Mouse (Mus musculus): ENCODE measurements at regions not wholly inside any gene's neighbourhood (a gene's known extent, or its start where the extent isn't known, plus 50 kb on each side); places are given as distances from the start of the nearest gene placed in this dataset.

DNA sequence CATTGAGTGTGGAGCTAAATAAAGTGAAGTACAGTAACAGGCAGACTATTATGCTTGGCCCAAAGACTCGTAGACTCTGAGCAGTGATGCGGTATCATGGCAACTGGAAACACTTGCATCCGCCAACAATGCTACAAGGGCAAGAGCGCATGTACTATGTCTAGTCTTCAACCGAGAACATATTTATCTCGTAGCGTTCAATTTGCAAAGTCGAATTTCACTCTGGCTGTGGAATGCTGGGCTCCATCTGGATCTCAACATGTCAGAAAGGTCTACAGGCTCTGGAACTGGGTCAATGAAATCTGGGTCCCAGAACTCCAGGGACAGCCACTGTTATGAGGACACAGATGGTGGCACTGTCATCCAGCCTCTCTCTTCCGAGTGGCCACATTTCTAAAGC is 359.7 kb downstream of the Plk2 start:
- ATAC-seq (ENCODE audit: insufficient number of reproducible peaks, low FRiP score, low TSS enrichment), result peak; percentile 69; the same call in 1 of the 2 replicates

DNA sequence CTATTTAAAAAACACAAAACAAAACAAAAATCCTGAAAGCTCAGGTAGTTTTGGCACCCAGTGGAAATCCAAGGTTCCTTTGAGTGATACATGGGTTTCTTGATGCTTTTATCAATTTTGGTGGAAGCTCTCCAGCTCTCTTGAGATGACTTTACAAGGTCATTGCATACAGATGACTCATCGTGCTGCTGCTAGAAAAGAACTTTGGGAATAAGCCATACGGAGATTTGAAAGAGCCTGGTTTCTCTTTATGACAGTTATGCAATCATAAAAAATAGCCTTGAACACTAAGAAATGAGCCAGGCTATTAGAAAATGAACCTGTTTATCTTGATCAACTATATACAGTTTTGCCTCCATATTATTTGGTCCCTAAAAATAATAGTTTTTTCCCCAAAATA is 362.0 kb downstream of the Plk2 start:
- no peak for ATAC-seq (ENCODE audit: insufficient number of reproducible peaks, low FRiP score, low TSS enrichment)

DNA sequence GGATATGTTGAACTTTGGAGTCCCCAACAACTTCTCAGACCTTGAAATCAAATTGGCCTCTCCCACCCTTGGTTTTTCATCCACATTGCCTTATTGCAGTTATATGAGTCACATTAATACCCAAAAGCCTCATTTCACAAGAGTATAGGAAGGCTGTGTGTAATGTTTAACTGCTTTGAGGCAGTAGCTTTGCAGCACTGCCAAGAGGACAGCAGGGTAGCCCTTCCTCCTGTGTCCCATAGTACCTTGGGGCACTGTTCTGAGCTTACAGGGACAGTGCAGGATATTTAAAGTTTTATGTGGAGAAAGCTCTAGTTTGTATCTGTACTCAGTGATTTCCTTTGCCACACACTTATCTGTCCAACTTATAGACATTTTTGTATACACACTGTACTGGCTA is 374.4 kb downstream of the Plk2 start:
- ATAC-seq (ENCODE audit: insufficient number of reproducible peaks, low FRiP score, low TSS enrichment), result no peak

GRCm38 (mm10) chr13:110775251-110775650 is 380.4 kb downstream of the Plk2 start:
- ATAC-seq (ENCODE audit: insufficient number of reproducible peaks, low FRiP score, low TSS enrichment), result no peak

GRCm38 (mm10) chr13:110784162-110784785 is 389.4 kb downstream of the Plk2 start:
- ATAC-seq (ENCODE audit: insufficient number of reproducible peaks, low FRiP score, low TSS enrichment), result no peak

GRCm38 (mm10) chr13:110784822-110785221 is 390.0 kb downstream of the Plk2 start:
- ATAC-seq (ENCODE audit: insufficient number of reproducible peaks, low FRiP score, low TSS enrichment), result no peak

GRCm38 (mm10) chr13:110798313-110798712 is 403.5 kb downstream of the Plk2 start:
- no peak for ATAC-seq (ENCODE audit: insufficient number of reproducible peaks, low FRiP score, low TSS enrichment)

- no peak for ATAC-seq (ENCODE audit: insufficient number of reproducible peaks, low FRiP score, low TSS enrichment)
These were observed 408.0 kb downstream of the Plk2 start for GRCm38 (mm10) chr13:110802841-110803240.

- no peak for ATAC-seq (ENCODE audit: insufficient number of reproducible peaks, low FRiP score, low TSS enrichment)
These were observed 417.6 kb downstream of the Plk2 start for GRCm38 (mm10) chr13:110812401-110812800.

- ATAC-seq (ENCODE audit: insufficient number of reproducible peaks, low FRiP score, low TSS enrichment), result peak; percentile 67
These were observed 419.2 kb downstream of the Plk2 start for GRCm38 (mm10) chr13:110814066-110814465.

GRCm38 (mm10) chr13:110819301-110819862 is 424.5 kb downstream of the Plk2 start:
- no peak for ATAC-seq (ENCODE audit: insufficient number of reproducible peaks, low FRiP score, low TSS enrichment)

- no peak for ATAC-seq (ENCODE audit: insufficient number of reproducible peaks, low FRiP score, low TSS enrichment)
These were observed 429.9 kb upstream of the Actbl2 start for GRCm38 (mm10) chr13:110824878-110825277.

DNA sequence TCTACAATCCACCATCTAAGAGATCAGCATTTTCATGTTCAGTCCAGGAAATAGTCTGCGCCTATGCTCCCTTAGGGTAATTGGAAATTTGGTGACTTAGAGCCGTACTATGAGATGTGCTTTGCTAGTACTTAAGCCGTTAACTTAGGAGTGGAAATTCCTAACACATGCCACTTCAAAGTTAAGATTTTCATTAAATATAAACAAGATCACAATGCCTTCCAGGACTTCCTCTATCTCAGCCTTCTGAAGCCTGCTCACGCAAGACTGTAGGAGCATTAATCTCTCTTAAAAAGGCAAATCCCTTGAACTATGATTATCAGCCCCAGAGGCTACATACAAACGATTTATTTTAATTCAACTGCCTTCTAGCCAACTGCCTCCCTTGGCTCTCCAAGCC is 422.4 kb upstream of the Actbl2 start:
- no peak for ATAC-seq (ENCODE audit: insufficient number of reproducible peaks, low FRiP score, low TSS enrichment)

DNA sequence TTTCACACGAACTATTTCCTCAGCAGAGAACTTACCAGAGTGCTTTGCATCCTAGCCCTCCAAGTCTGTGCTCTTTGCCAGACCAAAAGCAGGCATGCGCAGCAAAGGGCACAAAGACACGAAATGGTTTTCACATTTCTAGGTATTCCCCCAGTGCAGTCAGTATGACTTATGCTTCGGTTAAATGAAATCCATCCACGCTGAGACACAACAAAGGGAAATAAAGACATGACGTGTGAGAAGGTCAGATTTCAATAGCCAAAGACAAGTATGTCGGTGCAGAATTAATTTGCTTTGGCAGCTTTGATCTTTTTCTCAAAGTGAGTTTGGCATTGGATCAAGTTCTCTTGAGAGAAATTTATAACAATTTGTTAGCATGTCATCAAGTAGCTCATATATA is 417.9 kb upstream of the Actbl2 start:
- ATAC-seq (ENCODE audit: insufficient number of reproducible peaks, low FRiP score, low TSS enrichment), result no peak

DNA sequence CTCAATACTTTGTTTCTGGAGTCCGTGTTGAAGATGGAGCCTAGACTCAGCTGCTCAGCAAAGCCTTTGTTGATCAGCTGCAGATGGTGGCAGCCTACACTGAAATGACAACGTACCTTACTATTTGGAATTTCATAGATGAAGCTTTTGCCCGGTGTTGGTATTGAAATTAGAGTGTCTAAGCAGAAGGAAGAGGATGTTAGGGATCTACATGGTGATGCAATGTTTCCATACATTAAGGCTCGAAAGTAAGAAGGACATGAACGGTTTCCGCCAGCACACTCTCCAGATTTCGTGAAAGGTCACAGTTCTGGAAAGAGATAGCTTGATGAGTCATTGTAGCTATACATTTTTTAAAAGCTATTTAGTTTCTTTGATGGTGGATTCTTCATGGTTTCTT is 412.9 kb upstream of the Actbl2 start:
- no peak for ATAC-seq (ENCODE audit: insufficient number of reproducible peaks, low FRiP score, low TSS enrichment)

DNA sequence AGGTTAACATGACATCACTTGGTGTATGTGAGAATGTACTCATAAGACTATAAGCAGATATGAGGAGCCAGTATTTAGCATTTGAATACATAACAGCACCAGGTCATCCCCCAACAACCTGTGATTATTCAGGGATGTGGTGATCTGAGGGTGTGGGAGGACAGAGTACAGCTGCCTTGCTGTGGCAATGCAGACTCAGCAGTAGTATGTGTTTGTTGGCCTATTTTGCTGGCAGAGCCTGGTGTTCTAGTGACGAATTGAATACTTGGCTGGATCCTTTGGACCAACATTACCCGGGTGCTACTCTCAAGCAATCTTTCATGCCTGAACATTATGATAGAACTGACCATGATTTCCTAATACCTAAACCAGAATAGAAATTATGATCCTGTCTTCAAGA is 409.1 kb upstream of the Actbl2 start:
- ATAC-seq (ENCODE audit: insufficient number of reproducible peaks, low FRiP score, low TSS enrichment), result no peak

DNA sequence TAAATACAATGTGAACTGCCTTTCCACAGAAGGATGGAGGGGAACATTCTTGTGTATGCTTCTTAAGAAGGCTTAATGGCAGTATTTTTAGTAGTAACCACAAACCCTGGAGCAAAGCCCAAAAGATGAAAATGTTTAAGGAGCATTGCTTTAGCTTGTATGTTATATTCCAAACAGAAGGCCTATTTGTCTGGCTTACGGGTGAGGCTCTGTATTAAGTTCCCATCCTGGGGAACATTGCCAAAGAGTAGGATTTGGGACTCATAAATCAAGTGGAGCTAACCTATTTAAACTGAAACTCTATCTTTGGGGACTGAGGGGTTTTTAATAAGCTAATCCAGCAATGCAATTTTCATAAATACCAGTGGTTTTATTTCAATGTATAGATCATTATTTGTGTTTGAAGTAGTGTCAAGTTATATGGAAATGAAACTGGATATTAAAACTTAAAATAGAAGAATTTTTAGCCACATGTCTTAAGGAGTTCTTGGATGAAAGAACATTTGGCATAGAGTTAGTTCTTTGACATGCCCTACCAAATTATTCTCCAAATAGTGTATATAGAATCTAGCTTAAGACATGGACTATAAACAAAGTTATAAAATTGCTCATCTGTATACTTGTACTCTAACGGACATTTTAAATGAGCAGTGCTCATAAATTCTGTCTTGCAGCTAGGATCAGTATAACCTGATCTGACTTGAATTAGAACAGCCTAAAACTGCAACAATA is 401.7 kb upstream of the Actbl2 start:
- ATAC-seq (ENCODE audit: insufficient number of reproducible peaks, low FRiP score, low TSS enrichment), result no peak

- no peak for ATAC-seq (ENCODE audit: insufficient number of reproducible peaks, low FRiP score, low TSS enrichment)
These were observed 400.6 kb upstream of the Actbl2 start for GRCm38 (mm10) chr13:110854213-110854612.

DNA sequence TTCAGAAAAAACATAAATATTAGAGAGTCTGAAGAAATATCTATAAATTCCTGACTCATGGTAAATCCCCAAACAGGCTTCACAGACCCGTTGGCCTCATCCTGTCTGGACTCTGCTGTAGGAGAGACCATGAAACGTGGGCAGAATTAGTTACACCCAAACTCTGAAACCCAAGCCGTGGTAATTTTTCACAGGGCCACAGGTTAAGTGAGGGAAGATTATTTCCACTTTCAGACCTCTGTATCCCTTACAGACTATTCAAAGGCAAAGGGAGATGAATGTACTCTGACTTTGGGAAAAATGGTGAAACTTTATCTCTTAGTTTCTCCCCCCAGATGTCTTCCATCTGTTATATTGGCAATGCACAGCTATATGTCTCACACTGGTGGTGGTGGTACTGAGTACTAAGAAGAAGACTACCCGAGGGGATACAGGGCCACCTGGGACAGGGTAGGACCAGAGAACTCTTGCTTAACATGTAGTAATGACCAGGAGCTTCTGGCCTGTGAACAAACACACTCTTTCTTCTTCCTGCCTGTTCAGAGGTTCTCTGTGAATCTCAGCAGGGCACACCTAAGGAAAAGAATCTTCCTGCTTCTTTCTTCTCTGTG is 388.8 kb upstream of the Actbl2 start:
- ATAC-seq (ENCODE audit: insufficient number of reproducible peaks, low FRiP score, low TSS enrichment), result no peak

- ATAC-seq (ENCODE audit: insufficient number of reproducible peaks, low FRiP score, low TSS enrichment), result no peak
These were observed 388.1 kb upstream of the Actbl2 start for GRCm38 (mm10) chr13:110866713-110867112.

DNA sequence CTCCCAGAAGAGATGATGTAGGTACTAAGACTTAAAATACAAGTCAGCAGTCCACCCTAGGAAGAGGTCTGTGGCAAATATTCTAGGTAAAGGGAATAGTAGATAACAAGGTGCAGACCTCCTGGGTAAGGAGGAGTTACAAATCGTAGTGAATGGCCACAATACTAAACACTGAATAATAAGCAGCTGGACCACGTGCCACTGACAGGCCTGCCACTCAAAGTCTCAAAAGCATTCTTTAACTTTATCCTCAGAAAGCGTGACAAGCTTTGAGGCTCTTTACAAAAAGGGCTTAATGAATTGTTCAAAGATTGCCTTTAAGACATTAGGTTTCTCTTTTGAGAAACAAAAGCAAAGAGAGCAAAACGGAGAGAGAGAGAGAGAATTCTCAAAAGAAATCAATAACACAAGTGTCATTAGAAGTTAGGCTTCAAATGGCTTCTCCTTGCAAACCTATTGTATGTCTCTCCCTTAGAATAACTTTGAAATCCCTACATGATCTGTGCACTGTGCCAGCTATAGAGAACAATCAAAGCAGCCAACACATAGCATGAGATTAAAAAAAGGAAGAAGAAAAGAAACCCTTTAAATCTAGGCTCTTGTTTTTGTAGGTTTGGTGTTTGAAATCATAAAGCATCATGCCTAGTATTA is 383.6 kb upstream of the Actbl2 start:
- ATAC-seq (ENCODE audit: insufficient number of reproducible peaks, low FRiP score, low TSS enrichment), result no peak
